Mouse (Mus musculus): ENCODE measurements at regions not wholly inside any gene's neighbourhood (a gene's known extent, or its start where the extent isn't known, plus 50 kb on each side); places are given as distances from the start of the nearest gene placed in this dataset.

DNA sequence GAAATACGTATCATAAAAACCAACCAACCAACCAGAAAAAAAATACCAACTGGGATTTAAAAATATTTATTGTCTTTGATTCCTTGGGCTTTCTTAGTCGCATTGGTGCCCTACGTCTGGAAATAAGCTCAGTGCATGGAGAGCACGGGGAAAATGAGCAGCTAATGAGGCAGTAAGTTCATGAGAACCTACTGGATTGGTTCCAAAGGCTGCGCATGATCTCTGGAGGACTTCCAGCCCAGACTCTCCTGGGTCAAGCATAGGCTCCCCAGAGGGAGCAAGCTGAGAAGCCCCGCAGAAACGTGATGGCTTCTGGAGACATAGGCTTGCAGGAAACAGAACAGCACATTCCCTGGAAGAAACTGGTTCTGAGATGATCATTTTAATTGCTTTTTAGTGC is 83.4 kb upstream of the Magi3 start:
- Histone ChIP-seq H3K4me1 (ENCODE audit: insufficient read depth, low read length) (0 out of 2 replicates have a peak, but pooled peaks cover 3% of the 10 kb centered on the region), H3K27me3 (ENCODE audit: insufficient read depth, low read length) (no peaks in the 10 kb centered on the region), H3K4me3 (ENCODE audit: low read depth, low read length) (no peak overlapping the region), H3K9me3 (ENCODE audit: low read length) (no peaks in the 10 kb centered on the region), H3K27ac (ENCODE audit: low read depth, low read length) (no peak overlapping the region), H3K36me3 (ENCODE audit: insufficient read depth, low read length) (no peaks in the 10 kb centered on the region), H3K9ac (replicated peaks; ENCODE audit: low read length, poor library complexity, severe bottlenecking) (no peak overlapping the region), H3K4me2 (ENCODE audit: low read depth, low read length, poor library complexity, severe bottlenecking) (no peak overlapping the region)
- WGBS = 75% methylated on average over 7 of the region's 7 CpGs
- no peak for TF ChIP-seq CTCF (IDR thresholded peaks at IDR 0.05)
- no peak for DNase-seq (ENCODE audit: low spot score)
- ATAC-seq (ENCODE audit: low FRiP score) = no peak

DNA sequence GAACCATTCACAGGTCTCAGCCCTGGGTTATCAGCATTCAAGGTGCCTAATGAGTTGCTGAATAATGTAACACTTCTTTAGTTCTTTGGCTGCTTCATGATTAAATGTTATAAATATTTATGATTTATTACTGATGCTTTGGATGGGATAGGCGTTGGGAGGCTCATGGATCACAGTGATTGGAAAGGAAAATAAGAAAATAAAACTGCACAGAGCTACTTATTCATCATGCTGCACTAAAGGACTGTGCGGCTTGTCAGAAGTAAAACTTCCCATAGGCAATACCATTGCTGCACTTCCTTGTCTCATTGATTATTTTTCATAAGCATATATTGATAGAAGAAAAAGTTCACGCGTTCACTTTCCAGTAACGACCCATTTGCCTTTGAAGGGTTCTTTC is 80.0 kb upstream of the Magi3 start:
- no peak for TF ChIP-seq CTCF (IDR thresholded peaks at IDR 0.05)
- no peak overlapping the region for H3K9ac ChIP-seq (replicated peaks; ENCODE audit: low read length, poor library complexity, severe bottlenecking)
- H3K27ac ChIP-seq (ENCODE audit: low read depth, low read length) = no peak overlapping the region
- H3K27me3 ChIP-seq (ENCODE audit: insufficient read depth, low read length) = no peaks in the 10 kb centered on the region
- no peak overlapping the region for H3K4me2 ChIP-seq (ENCODE audit: low read depth, low read length, poor library complexity, severe bottlenecking)
- H3K36me3 ChIP-seq (ENCODE audit: insufficient read depth, low read length) = no peaks in the 10 kb centered on the region
- no peaks in the 10 kb centered on the region for H3K4me1 ChIP-seq (ENCODE audit: insufficient read depth, low read length)
- H3K4me3 ChIP-seq (ENCODE audit: low read depth, low read length) = no peak overlapping the region
- DNase-seq (ENCODE audit: low spot score) = no peak
- no peak for ATAC-seq (ENCODE audit: low FRiP score)
- WGBS = 59% methylated on average over 5 of the region's 5 CpGs
- H3K9me3 ChIP-seq (ENCODE audit: low read length) = no peaks in the 10 kb centered on the region

GRCm38 (mm10) chr3:104298878-104299277 is 78.7 kb upstream of the Magi3 start:
- ATAC-seq (ENCODE audit: low FRiP score) = no peak
- WGBS = 46% methylated on average over 4 of the region's 4 CpGs
- Histone ChIP-seq H3K4me2 (ENCODE audit: low read depth, low read length, poor library complexity, severe bottlenecking) (no peak overlapping the region), H3K9me3 (ENCODE audit: low read length) (no peaks in the 10 kb centered on the region), H3K9ac (replicated peaks; ENCODE audit: low read length, poor library complexity, severe bottlenecking) (no peak overlapping the region), H3K27me3 (ENCODE audit: insufficient read depth, low read length) (no peaks in the 10 kb centered on the region), H3K27ac (ENCODE audit: low read depth, low read length) (no peak overlapping the region), H3K4me1 (ENCODE audit: insufficient read depth, low read length) (no peaks in the 10 kb centered on the region), H3K36me3 (ENCODE audit: insufficient read depth, low read length) (no peaks in the 10 kb centered on the region), H3K4me3 (ENCODE audit: low read depth, low read length) (no peak overlapping the region)
- no peak for DNase-seq (ENCODE audit: low spot score)
- TF ChIP-seq CTCF (IDR thresholded peaks at IDR 0.05) = no peak

DNA sequence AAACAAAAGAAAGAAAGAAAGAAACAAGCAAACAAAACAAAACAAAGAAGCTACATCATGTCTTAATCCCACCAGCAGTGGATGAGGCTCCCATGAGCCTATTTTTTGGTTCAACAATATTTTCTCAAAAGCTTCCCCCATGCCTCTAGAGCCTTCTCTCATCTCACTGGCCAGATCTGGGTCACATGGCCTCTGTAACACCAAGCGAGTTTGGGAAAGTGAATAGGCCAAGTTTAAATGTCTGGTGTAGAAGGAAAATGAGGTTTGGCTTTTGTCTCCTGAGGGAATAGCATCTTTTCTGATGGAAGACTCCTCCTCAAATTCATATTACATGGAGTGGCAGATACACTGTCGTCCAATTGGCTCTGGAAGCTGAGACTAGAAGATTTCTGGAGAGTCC is 78.2 kb upstream of the Magi3 start:
- Histone ChIP-seq H3K27me3 (ENCODE audit: insufficient read depth, low read length) (no peaks in the 10 kb centered on the region), H3K4me1 (ENCODE audit: insufficient read depth, low read length) (no peaks in the 10 kb centered on the region), H3K36me3 (ENCODE audit: insufficient read depth, low read length) (no peaks in the 10 kb centered on the region), H3K9me3 (ENCODE audit: low read length) (no peaks in the 10 kb centered on the region), H3K4me3 (ENCODE audit: low read depth, low read length) (no peak overlapping the region), H3K27ac (ENCODE audit: low read depth, low read length) (no peak overlapping the region), H3K4me2 (ENCODE audit: low read depth, low read length, poor library complexity, severe bottlenecking) (no peak overlapping the region), H3K9ac (replicated peaks; ENCODE audit: low read length, poor library complexity, severe bottlenecking) (no peak overlapping the region)
- TF ChIP-seq CTCF (IDR thresholded peaks at IDR 0.05) = no peak
- WGBS = 84% methylated on average over 2 of the region's 2 CpGs
- ATAC-seq (ENCODE audit: low FRiP score) (no peak), DNase-seq (ENCODE audit: low spot score) (no peak)

DNA sequence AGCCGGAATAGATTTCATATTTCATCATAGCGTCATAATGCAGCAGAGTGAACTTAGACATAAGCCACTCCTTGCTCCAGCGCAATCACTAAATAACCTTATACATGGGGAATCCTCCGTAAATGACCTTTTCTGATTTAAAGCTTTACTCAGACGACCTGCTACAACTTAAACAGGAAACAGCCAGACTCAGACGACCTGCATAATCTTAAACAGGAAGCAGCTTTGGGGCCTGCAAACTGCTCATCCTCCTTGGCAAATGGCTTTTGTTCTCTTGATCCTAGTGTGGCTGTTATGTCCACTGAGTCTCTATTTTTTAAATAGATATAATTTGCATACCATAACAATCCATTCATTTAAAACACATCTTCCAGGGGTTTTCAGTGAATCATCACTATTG is 76.9 kb upstream of the Magi3 start:
- Histone ChIP-seq H3K27ac (ENCODE audit: low read depth, low read length) (no peak overlapping the region), H3K4me2 (ENCODE audit: low read depth, low read length, poor library complexity, severe bottlenecking) (no peak overlapping the region), H3K27me3 (ENCODE audit: insufficient read depth, low read length) (no peaks in the 10 kb centered on the region), H3K9me3 (ENCODE audit: low read length) (no peaks in the 10 kb centered on the region), H3K4me3 (ENCODE audit: low read depth, low read length) (no peak overlapping the region), H3K9ac (replicated peaks; ENCODE audit: low read length, poor library complexity, severe bottlenecking) (no peak overlapping the region), H3K36me3 (ENCODE audit: insufficient read depth, low read length) (no peaks in the 10 kb centered on the region), H3K4me1 (ENCODE audit: insufficient read depth, low read length) (no peaks in the 10 kb centered on the region)
- ATAC-seq (ENCODE audit: low FRiP score) (no peak), DNase-seq (ENCODE audit: low spot score) (no peak)
- TF ChIP-seq CTCF (IDR thresholded peaks at IDR 0.05) = no peak
- WGBS = 72% methylated on average over 6 of the region's 6 CpGs

DNA sequence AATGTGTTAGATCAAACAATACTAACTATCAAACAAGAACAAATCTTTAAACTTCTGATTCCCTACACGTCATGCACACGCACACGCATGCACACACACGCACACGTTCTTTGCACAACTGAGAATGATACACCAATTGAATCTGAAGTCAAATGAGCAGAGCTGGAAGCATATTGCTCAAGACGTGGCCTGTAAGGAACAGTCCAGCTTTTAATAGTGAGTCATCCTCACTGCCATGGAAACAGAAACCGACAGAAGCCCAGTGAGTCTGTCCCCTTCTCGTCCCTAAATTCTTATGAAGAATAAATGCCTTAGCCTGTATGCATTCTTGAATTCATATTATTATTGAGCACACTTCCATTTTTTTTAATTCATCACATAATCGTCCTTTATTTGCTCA is 75.7 kb upstream of the Magi3 start:
- no peak for ATAC-seq (ENCODE audit: low FRiP score)
- Histone ChIP-seq H3K4me2 (ENCODE audit: low read depth, low read length, poor library complexity, severe bottlenecking) (no peak overlapping the region), H3K27ac (ENCODE audit: low read depth, low read length) (no peak overlapping the region), H3K9ac (replicated peaks; ENCODE audit: low read length, poor library complexity, severe bottlenecking) (no peak overlapping the region), H3K36me3 (ENCODE audit: insufficient read depth, low read length) (no peaks in the 10 kb centered on the region), H3K4me3 (ENCODE audit: low read depth, low read length) (no peak overlapping the region), H3K27me3 (ENCODE audit: insufficient read depth, low read length) (no peaks in the 10 kb centered on the region), H3K4me1 (ENCODE audit: insufficient read depth, low read length) (no peaks in the 10 kb centered on the region), H3K9me3 (ENCODE audit: low read length) (no peaks in the 10 kb centered on the region)
- WGBS = 64% methylated on average over 9 of the region's 9 CpGs
- DNase-seq (ENCODE audit: low spot score) = no peak
- no peak for TF ChIP-seq CTCF (IDR thresholded peaks at IDR 0.05)
